Mouse (Mus musculus): ENCODE results near the gene Cfap54.
A peak's percentile ranks its signal among the peaks of the same experiment; 100 is the strongest.

The Cfap54 gene

GRCm38 (mm10) chr10:93051016-93051726, 30.2 kb downstream of the Cfap54 start:
- peak; percentile 73 for DNase-seq

GRCm38 (mm10) chr10:93050571-93050970, 30.8 kb downstream of the Cfap54 start:
- no peak for DNase-seq

GRCm38 (mm10) chr10:93043195-93043594, 38.2 kb downstream of the Cfap54 start:
- no peak for DNase-seq

GRCm38 (mm10) chr10:93041850-93042249, 39.6 kb downstream of the Cfap54 start:
- no peak for DNase-seq

- no peak for DNase-seq
Observed at GRCm38 (mm10) chr10:93041392-93041791, 40.0 kb downstream of the Cfap54 start.

- no peak for DNase-seq
Observed at GRCm38 (mm10) chr10:93036532-93036931, 44.9 kb downstream of the Cfap54 start.

GRCm38 (mm10) chr10:93035489-93035888, 45.9 kb downstream of the Cfap54 start:
- no peak for DNase-seq

- DNase-seq, result no peak
Observed at GRCm38 (mm10) chr10:93023295-93023694, 58.1 kb downstream of the Cfap54 start.

- peak; percentile 44 for DNase-seq
Observed at GRCm38 (mm10) chr10:93014059-93014795, 67.2 kb downstream of the Cfap54 start.

GRCm38 (mm10) chr10:93011085-93011484, 70.3 kb downstream of the Cfap54 start:
- no peak for DNase-seq

GRCm38 (mm10) chr10:93006970-93007369, 74.4 kb downstream of the Cfap54 start:
- DNase-seq, result no peak

GRCm38 (mm10) chr10:93006405-93006804, 75.0 kb downstream of the Cfap54 start:
- DNase-seq, result no peak

GRCm38 (mm10) chr10:92998536-92998935, 82.9 kb downstream of the Cfap54 start:
- no peak for DNase-seq

GRCm38 (mm10) chr10:92995186-92995585, 86.2 kb downstream of the Cfap54 start:
- no peak for DNase-seq

- DNase-seq, result no peak
Observed at GRCm38 (mm10) chr10:92994340-92994739, 87.1 kb downstream of the Cfap54 start.

GRCm38 (mm10) chr10:92992526-92992925, 88.9 kb downstream of the Cfap54 start:
- no peak for DNase-seq

GRCm38 (mm10) chr10:92990576-92990975, 90.8 kb downstream of the Cfap54 start:
- no peak for DNase-seq

- no peak for DNase-seq
Observed at GRCm38 (mm10) chr10:92965134-92965533, 116.3 kb downstream of the Cfap54 start.

- no peak for DNase-seq
Observed at GRCm38 (mm10) chr10:92950044-92950443, 131.4 kb downstream of the Cfap54 start.

GRCm38 (mm10) chr10:92942848-92943645, 138.4 kb downstream of the Cfap54 start:
- DNase-seq, result no peak

GRCm38 (mm10) chr10:92941616-92942015, 139.8 kb downstream of the Cfap54 start:
- DNase-seq, result no peak

GRCm38 (mm10) chr10:92937741-92938285, 143.6 kb downstream of the Cfap54 start:
- no peak for DNase-seq

GRCm38 (mm10) chr10:92937091-92937490, 144.3 kb downstream of the Cfap54 start:
- no peak for DNase-seq
